Mouse (Mus musculus) liver, adult 2 months (tissue): ENCODE results near the gene Skint10. TPM values are rescaled to one million over a fixed set of nuclear protein-coding genes. Genes with fewer than 3 reads are reported as not detected.

Source experiments
- DNase-seq: peaks from one replicate; pipeline ENCODE4 v3.0.0-alpha.2; 2011; ENCODE audit warnings: low read depth, low spot score; ENCODE audit errors: extremely low read depth
- H3K27ac ChIP-seq: fragments of 200-500 bp; replicated peaks from 2 replicates; pipeline ENCODE4 v1.5.1; 2012; ENCODE audit warnings: low read depth, mild to moderate bottlenecking, control low read depth, inconsistent platforms, low read length; ENCODE audit not compliant: insufficient read depth
- H3K27me3 ChIP-seq: fragments of 200-500 bp; 2 replicates; pipeline ENCODE4 v1.6.1; 2012; ENCODE audit warnings: mild to moderate bottlenecking, moderate library complexity, low read length, inconsistent platforms; ENCODE audit not compliant: control insufficient read depth, insufficient read depth
- H3K36me3 ChIP-seq: fragments of 200-500 bp; 2 replicates; pipeline ENCODE4 v1.6.1; 2012; ENCODE audit warnings: low read length, inconsistent platforms; ENCODE audit not compliant: control insufficient read depth, insufficient read depth
- H3K4me1 ChIP-seq: fragments of 200-500 bp; 2 replicates; pipeline ENCODE4 v1.6.1; 2011; ENCODE audit warnings: low read length; ENCODE audit not compliant: control insufficient read depth, insufficient read depth
- H3K4me3 ChIP-seq: fragments of 200-500 bp; 2 replicates; pipeline ENCODE4 v1.5.1; 2011; ENCODE audit warnings: low read depth, mild to moderate bottlenecking, control low read depth, low read length, moderate library complexity; ENCODE audit not compliant: insufficient read depth
- H3K79me2 ChIP-seq: fragments of 200-500 bp; 2 replicates; pipeline ENCODE4 v1.6.1; 2012; ENCODE audit warnings: inconsistent platforms, mild to moderate bottlenecking, low read length, moderate library complexity; ENCODE audit not compliant: control insufficient read depth, insufficient read depth
- H3K9ac ChIP-seq: fragments of 200-500 bp; 2 replicates; pipeline ENCODE4 v1.6.1; 2012; ENCODE audit warnings: low read depth, mild to moderate bottlenecking, control low read depth, inconsistent platforms, low read length
- CTCF ChIP-seq: fragments of 200-500 bp; IDR thresholded peaks from 2 replicates; pipeline ENCODE4 v1.5.1; 2011; ENCODE audit warnings: low read depth, low read length, control low read depth
- POLR2A ChIP-seq: fragments of 200-500 bp; IDR thresholded peaks from 2 replicates; pipeline ENCODE4 v1.6.1; 2011; ENCODE audit warnings: low read length, control low read depth; ENCODE audit not compliant: insufficient read depth; ENCODE audit errors: extremely low read depth
- WGBS: fragments of 180-500 bp; shearing (Covaris S2); methylation state at CpG from one replicate; pipeline ENCODE4 v1.1.7; 2018; 5-methylcytosine and 5-hydroxymethylcytosine counted together
- polyA plus RNA-seq: library from polyadenylated mRNA; depleted of rRNA; stranded (reverse); fragments of >200 nt; gene quantifications from 2 replicates; pipeline ENCODE4 v1.2.3, GENCODE M21; 2012; rRNA removed
- total RNA-seq: library from RNA; depleted of rRNA; stranded (reverse); fragments of >200 nt; gene quantifications from 2 replicates; pipeline ENCODE4 v1.2.3, GENCODE M21; 2014; rRNA removed

The Skint10 gene
- total RNA-seq: not detected in 2 replicates
- not detected in 2 replicates for polyA plus RNA-seq

DNA sequence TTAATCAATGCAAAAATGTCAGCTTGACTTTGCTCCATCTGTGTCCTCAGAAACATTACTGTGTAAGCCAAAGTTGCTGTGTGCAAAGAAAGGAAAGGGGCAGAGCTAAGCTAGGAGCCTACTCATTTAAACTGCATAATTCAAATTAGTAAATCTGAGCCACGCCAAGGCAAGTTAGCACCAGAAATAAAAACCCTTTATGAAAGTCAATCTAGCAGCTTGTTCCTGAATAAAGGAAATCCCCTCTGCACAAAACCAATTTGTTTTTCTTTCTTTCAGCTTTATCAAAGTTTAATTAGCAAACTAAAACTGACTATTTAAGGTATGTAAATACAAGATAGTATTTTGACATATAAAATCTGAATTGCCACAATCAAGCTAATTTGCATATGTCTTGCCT is at the start of gene Skint10:
Skint10 (minus strand) TSS at position 101 of the 400 bp plus-strand sequence.
- 73% methylated on average over 1 of the region's 1 CpGs for WGBS
- H3K4me1 ChIP-seq: no peaks in the 10 kb centered on the region
- DNase-seq: no peak
- no peak for TF ChIP-seq POLR2A
- no peak for TF ChIP-seq CTCF
- no peaks in the 10 kb centered on the region for H3K36me3 ChIP-seq
- no peak within 1 kb of the TSS for H3K27ac ChIP-seq
- no peak within 1 kb of the TSS for H3K4me3 ChIP-seq
- no peaks in the 10 kb centered on the region for H3K79me2 ChIP-seq
- no peaks in the 10 kb centered on the region for H3K27me3 ChIP-seq
- no peak within 1 kb of the TSS for H3K9ac ChIP-seq

DNA sequence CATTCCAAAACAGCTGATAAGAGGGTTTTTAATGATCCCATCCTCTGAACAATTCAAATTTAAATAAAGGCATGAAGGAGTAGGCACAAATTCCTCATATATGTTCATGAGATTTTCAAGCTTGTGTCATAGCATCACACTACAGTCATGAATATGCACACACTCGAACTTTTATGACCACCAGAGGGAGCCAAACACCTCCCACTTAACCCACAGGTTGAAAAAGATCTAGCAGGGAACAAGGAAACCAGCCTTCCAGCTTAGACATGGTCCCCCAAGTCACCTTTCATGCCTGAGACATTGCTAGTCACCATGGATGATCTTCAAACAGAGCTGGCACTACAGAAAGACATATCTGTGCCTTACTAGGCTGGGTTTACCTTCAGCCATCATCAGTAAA is 16.0 kb upstream of the Skint10 start:
- no peak overlapping the region for H3K9ac ChIP-seq
- H3K27me3 ChIP-seq: no peaks in the 10 kb centered on the region
- no peaks in the 10 kb centered on the region for H3K4me1 ChIP-seq
- H3K79me2 ChIP-seq: no peaks in the 10 kb centered on the region
- no peak overlapping the region for H3K27ac ChIP-seq
- no peak for TF ChIP-seq POLR2A
- TF ChIP-seq CTCF: peak; percentile 31
- H3K36me3 ChIP-seq: no peaks in the 10 kb centered on the region
- DNase-seq: peak; percentile 26
- H3K4me3 ChIP-seq: no peak overlapping the region
- WGBS: 0% methylated on average over 1 of the region's 1 CpGs

Other genes with a start within 250 kb of the Skint10 start
- not detected in 2 replicates for gene Skint2, start 217.7 kb downstream of the Skint10 start, total RNA-seq
- gene Skint2, start 217.7 kb downstream of the Skint10 start, polyA plus RNA-seq: not detected in 2 replicates